Mouse (Mus musculus): ENCODE measurements at regions not wholly inside any gene's neighbourhood (a gene's known extent, or its start where the extent isn't known, plus 50 kb on each side); places are given as distances from the start of the nearest gene placed in this dataset.

DNA sequence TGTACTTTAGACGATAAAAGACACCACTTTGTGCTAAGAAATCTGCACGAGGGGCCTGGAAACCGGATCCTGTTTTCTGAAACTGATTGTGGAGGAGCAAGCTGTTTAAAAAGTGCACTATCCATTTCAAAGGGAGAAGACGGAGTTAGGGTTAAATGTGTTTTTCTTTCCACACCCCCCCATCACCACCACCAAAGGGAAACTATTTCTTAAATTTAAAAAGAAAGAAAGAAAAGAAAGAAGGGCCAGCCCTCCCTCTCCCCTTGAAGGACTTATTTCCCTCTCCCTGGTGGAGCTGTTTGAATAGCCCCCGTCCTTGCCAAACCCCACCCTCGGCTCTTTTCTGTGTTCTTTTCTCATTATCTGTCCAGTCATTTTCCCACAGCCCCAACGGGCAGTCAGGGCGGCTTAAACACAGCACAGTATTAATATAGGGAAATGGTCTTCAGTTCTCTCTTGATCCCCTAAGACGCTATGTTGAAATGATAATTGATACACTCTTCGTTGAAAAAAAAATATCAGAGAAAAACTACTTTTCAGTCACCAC lies 409.7 kb downstream of the Zfp536 start:
- no peak overlapping the region for H3K27ac ChIP-seq (ENCODE audit: low read depth, low read length)
- peaks cover 2% of the 10 kb centered on the region; the same call in 1 of the 2 replicates for H3K27me3 ChIP-seq (replicated peaks; ENCODE audit: control insufficient read depth, insufficient read depth, low read length)
- DNase-seq (ENCODE audit: low spot score): no peak
- ATAC-seq (replicated peaks; ENCODE audit: low FRiP score): no peak
- 46% methylated on average over 10 of the region's 10 CpGs for WGBS
- no peaks in the 10 kb centered on the region for H3K4me1 ChIP-seq (replicated peaks; ENCODE audit: control insufficient read depth, insufficient read depth, low read length)
- H3K36me3 ChIP-seq (ENCODE audit: control insufficient read depth, insufficient read depth, low read length): no peaks in the 10 kb centered on the region
- H3K9ac ChIP-seq (ENCODE audit: low read depth, low read length): no peak overlapping the region
- H3K4me2 ChIP-seq: no peak overlapping the region
- no peaks in the 10 kb centered on the region for H3K9me3 ChIP-seq (ENCODE audit: control insufficient read depth, low read length)
- H3K4me3 ChIP-seq (ENCODE audit: low read depth, low read length): no peak overlapping the region

DNA sequence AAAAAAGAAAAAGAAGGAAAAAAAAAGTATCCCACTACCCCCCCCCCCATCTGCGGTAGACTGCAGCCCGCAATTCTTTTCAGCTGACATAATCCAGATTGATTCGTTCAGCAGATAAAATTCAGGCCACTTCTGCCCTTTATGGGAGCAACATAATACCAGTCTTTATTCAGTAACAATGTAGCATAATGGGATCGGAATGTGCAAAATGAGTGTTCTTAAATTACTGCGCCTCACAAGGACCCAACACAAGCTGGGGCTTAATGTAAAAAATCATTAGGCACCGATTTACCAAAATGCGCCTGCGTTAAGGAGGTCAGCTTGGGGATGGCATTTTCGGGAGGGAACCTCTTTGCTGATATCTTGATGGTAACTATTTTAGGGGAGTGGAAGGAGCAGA lies 409.2 kb downstream of the Zfp536 start:
- H3K4me3 ChIP-seq (ENCODE audit: low read depth, low read length): no peak overlapping the region
- no peak overlapping the region for H3K27ac ChIP-seq (ENCODE audit: low read depth, low read length)
- WGBS: 71% methylated on average over 9 of the region's 9 CpGs
- no peaks in the 10 kb centered on the region for H3K36me3 ChIP-seq (ENCODE audit: control insufficient read depth, insufficient read depth, low read length)
- H3K9me3 ChIP-seq (ENCODE audit: control insufficient read depth, low read length): no peaks in the 10 kb centered on the region
- ATAC-seq (replicated peaks; ENCODE audit: low FRiP score) (no peak), DNase-seq (ENCODE audit: low spot score) (no peak)
- H3K4me2 ChIP-seq: no peak overlapping the region
- no peaks in the 10 kb centered on the region for H3K4me1 ChIP-seq (replicated peaks; ENCODE audit: control insufficient read depth, insufficient read depth, low read length)
- no peak overlapping the region for H3K9ac ChIP-seq (ENCODE audit: low read depth, low read length)
- H3K27me3 ChIP-seq (replicated peaks; ENCODE audit: control insufficient read depth, insufficient read depth, low read length): peaks cover 2% of the 10 kb centered on the region; the same call in 1 of the 2 replicates

DNA sequence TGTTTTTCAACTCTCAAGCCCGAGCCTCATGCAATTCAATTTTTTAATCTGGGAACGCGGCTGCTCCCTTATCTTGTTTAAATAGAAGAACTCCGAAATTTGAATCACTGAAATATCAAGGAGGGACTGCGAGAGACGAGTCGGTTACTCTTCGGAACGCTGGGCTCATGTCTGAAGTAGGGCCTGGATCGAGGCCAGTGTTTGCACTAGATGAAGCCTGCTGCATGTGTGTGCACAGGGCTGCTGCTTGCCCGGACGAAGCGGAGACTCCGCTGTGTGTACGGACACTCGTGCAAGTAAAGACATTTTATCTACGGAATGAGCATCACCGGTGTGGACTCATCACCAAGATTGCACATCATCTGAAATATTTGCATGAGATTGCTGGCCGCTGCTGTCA lies 407.4 kb downstream of the Zfp536 start:
- no peak overlapping the region for H3K4me2 ChIP-seq
- no peak for ATAC-seq (replicated peaks; ENCODE audit: low FRiP score)
- no peak overlapping the region for H3K27ac ChIP-seq (ENCODE audit: low read depth, low read length)
- no peaks in the 10 kb centered on the region for H3K36me3 ChIP-seq (ENCODE audit: control insufficient read depth, insufficient read depth, low read length)
- peaks cover under 1% of the 10 kb centered on the region; the same call in 1 of the 2 replicates for H3K27me3 ChIP-seq (replicated peaks; ENCODE audit: control insufficient read depth, insufficient read depth, low read length)
- no peak for DNase-seq (ENCODE audit: low spot score)
- no peak overlapping the region for H3K4me3 ChIP-seq (ENCODE audit: low read depth, low read length)
- 76% methylated on average over 19 of the region's 19 CpGs for WGBS
- no peak overlapping the region for H3K9ac ChIP-seq (ENCODE audit: low read depth, low read length)
- H3K9me3 ChIP-seq (ENCODE audit: control insufficient read depth, low read length): no peaks in the 10 kb centered on the region
- no peaks in the 10 kb centered on the region for H3K4me1 ChIP-seq (replicated peaks; ENCODE audit: control insufficient read depth, insufficient read depth, low read length)

DNA sequence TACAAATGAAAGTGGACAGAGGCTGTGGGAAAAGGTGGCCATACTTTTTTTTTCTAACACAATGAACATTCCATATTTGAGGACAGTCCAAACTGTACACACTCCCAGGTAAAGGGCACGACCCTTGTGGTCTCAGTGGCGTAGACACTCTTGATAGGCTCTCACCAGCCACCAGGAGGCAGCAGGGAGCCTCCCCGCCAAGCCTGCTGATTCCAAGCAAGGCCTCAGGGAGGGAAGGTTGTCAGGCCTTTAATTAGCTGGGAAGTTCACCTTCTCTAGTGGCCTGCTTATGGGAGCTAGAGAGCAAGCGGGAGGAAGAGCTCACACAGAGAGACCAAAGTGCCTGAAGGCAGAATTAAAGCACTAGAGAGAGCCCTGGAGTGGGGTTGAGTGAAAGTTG lies 403.7 kb downstream of the Zfp536 start:
- no peak overlapping the region for H3K27ac ChIP-seq (ENCODE audit: low read depth, low read length)
- no peak overlapping the region for H3K9ac ChIP-seq (ENCODE audit: low read depth, low read length)
- no peaks in the 10 kb centered on the region for H3K36me3 ChIP-seq (ENCODE audit: control insufficient read depth, insufficient read depth, low read length)
- H3K4me2 ChIP-seq: no peak overlapping the region
- WGBS: 47% methylated on average over 4 of the region's 4 CpGs
- no peaks in the 10 kb centered on the region for H3K9me3 ChIP-seq (ENCODE audit: control insufficient read depth, low read length)
- no peak for ATAC-seq (replicated peaks; ENCODE audit: low FRiP score)
- H3K4me1 ChIP-seq (replicated peaks; ENCODE audit: control insufficient read depth, insufficient read depth, low read length): no peaks in the 10 kb centered on the region
- H3K27me3 ChIP-seq (replicated peaks; ENCODE audit: control insufficient read depth, insufficient read depth, low read length): no peaks in the 10 kb centered on the region
- H3K4me3 ChIP-seq (ENCODE audit: low read depth, low read length): no peak overlapping the region
- no peak for DNase-seq (ENCODE audit: low spot score)

DNA sequence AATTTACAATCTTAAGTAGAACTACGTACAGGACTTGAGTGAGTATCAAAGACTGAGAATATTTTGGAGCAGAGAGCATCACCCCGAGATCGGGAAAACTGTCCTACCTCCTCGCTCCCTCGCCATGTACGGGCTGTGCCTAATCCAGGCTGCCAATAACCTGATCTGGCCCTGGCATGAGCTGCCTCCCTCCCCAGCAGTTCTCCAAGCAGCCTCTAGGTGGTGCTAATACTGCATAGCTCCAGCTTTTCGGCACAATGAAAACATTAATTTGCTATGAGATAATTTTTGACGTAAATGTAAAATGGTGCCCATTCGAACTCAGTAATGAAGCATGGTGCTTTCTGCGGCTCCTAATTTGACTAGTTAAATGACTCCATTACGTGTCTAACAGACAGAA lies 399.6 kb downstream of the Zfp536 start:
- no peak overlapping the region for H3K4me3 ChIP-seq (ENCODE audit: low read depth, low read length)
- no peaks in the 10 kb centered on the region for H3K27me3 ChIP-seq (replicated peaks; ENCODE audit: control insufficient read depth, insufficient read depth, low read length)
- peak; percentile 60 for DNase-seq (ENCODE audit: low spot score)
- no peaks in the 10 kb centered on the region for H3K36me3 ChIP-seq (ENCODE audit: control insufficient read depth, insufficient read depth, low read length)
- H3K27ac ChIP-seq (ENCODE audit: low read depth, low read length): no peak overlapping the region
- ATAC-seq (replicated peaks; ENCODE audit: low FRiP score): no peak
- H3K9ac ChIP-seq (ENCODE audit: low read depth, low read length): no peak overlapping the region
- H3K9me3 ChIP-seq (ENCODE audit: control insufficient read depth, low read length): no peaks in the 10 kb centered on the region
- WGBS: 16% methylated on average over 11 of the region's 11 CpGs
- no peak overlapping the region for H3K4me2 ChIP-seq
- no peaks in the 10 kb centered on the region for H3K4me1 ChIP-seq (replicated peaks; ENCODE audit: control insufficient read depth, insufficient read depth, low read length)

DNA sequence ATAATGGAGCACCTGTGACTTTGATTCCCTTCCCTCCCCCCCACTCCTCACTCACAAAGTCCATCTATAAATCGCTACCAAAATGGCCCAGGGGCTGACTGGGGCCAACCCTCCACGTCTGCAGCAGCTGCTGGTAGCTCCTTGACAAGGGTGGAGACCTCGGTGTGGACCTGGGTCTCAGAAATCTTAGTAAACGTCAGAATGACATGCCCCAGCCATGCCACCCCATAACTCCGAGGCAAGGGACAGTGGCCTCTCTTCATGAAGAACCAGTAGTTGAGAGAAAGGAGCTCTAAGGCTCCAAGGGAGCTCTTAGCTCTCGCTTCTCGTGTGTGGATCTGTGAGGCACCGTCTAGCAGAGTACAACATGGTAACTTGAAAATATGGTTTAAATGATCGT lies 398.4 kb downstream of the Zfp536 start:
- no peaks in the 10 kb centered on the region for H3K4me1 ChIP-seq (replicated peaks; ENCODE audit: control insufficient read depth, insufficient read depth, low read length)
- no peak for DNase-seq (ENCODE audit: low spot score)
- no peaks in the 10 kb centered on the region for H3K36me3 ChIP-seq (ENCODE audit: control insufficient read depth, insufficient read depth, low read length)
- 72% methylated on average over 9 of the region's 9 CpGs for WGBS
- no peak overlapping the region for H3K27ac ChIP-seq (ENCODE audit: low read depth, low read length)
- no peaks in the 10 kb centered on the region for H3K9me3 ChIP-seq (ENCODE audit: control insufficient read depth, low read length)
- H3K4me3 ChIP-seq (ENCODE audit: low read depth, low read length): no peak overlapping the region
- no peak for ATAC-seq (replicated peaks; ENCODE audit: low FRiP score)
- H3K9ac ChIP-seq (ENCODE audit: low read depth, low read length): no peak overlapping the region
- no peaks in the 10 kb centered on the region for H3K27me3 ChIP-seq (replicated peaks; ENCODE audit: control insufficient read depth, insufficient read depth, low read length)
- H3K4me2 ChIP-seq: no peak overlapping the region

DNA sequence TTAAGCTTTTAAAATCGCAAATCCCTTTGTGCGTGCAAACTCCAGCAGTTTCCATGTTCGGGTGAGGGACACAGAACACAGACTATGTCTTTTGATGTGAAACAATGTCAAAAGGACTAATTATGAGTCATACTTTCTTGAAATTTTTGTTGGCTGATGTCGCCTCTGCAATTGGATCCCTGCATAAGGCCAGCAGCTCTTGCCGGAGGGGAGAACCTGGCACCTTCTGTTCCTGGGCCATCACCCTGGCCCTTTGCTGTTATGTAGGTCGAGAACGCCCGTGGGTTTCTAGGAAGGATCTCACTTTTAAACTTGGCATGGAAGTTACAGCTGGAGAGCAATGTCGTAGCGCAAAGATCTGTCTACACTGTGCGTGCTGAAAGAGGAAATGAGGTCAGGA lies 397.9 kb downstream of the Zfp536 start:
- H3K4me2 ChIP-seq: no peak overlapping the region
- DNase-seq (ENCODE audit: low spot score): no peak

DNA sequence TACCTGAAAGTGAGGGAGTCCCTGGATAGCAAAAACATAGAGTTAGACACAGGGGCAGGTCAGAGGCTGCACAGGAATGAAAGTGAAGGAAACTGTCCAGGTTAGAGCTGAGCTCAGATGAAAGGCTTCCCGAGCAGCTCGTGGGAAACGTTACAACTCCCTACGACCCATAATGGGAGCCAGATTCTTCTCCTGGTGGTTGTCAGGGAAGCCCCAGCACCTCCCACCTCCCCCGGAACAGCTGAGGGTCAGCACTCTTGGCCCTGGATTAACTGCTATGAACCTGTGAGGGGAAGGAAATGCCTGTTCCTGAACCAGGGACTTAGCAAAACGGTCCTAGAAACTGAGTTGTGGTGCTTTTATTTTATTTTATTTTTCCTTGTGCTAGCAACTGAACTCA lies 397.2 kb downstream of the Zfp536 start:
- Histone ChIP-seq H3K9me3 (ENCODE audit: control insufficient read depth, low read length) (no peaks in the 10 kb centered on the region), H3K27ac (ENCODE audit: low read depth, low read length) (no peak overlapping the region), H3K4me2 (no peak overlapping the region), H3K27me3 (replicated peaks; ENCODE audit: control insufficient read depth, insufficient read depth, low read length) (no peaks in the 10 kb centered on the region), H3K4me1 (replicated peaks; ENCODE audit: control insufficient read depth, insufficient read depth, low read length) (no peaks in the 10 kb centered on the region), H3K36me3 (ENCODE audit: control insufficient read depth, insufficient read depth, low read length) (no peaks in the 10 kb centered on the region), H3K4me3 (ENCODE audit: low read depth, low read length) (no peak overlapping the region), H3K9ac (ENCODE audit: low read depth, low read length) (no peak overlapping the region)
- ATAC-seq (replicated peaks; ENCODE audit: low FRiP score) (no peak), DNase-seq (ENCODE audit: low spot score) (no peak)
- WGBS: 26% methylated on average over 6 of the region's 6 CpGs

More for the DNA sequence above, 397.9 kb downstream of the Zfp536 start:
- Histone ChIP-seq H3K9ac (ENCODE audit: low read depth, low read length) (no peak overlapping the region), H3K36me3 (ENCODE audit: control insufficient read depth, insufficient read depth, low read length) (no peaks in the 10 kb centered on the region), H3K27ac (ENCODE audit: low read depth, low read length) (no peak overlapping the region), H3K27me3 (replicated peaks; ENCODE audit: control insufficient read depth, insufficient read depth, low read length) (no peaks in the 10 kb centered on the region), H3K4me1 (replicated peaks; ENCODE audit: control insufficient read depth, insufficient read depth, low read length) (no peaks in the 10 kb centered on the region), H3K9me3 (ENCODE audit: control insufficient read depth, low read length) (no peaks in the 10 kb centered on the region), H3K4me3 (ENCODE audit: low read depth, low read length) (no peak overlapping the region)
- no peak for ATAC-seq (replicated peaks; ENCODE audit: low FRiP score)
- 64% methylated on average over 11 of the region's 11 CpGs for WGBS

DNA sequence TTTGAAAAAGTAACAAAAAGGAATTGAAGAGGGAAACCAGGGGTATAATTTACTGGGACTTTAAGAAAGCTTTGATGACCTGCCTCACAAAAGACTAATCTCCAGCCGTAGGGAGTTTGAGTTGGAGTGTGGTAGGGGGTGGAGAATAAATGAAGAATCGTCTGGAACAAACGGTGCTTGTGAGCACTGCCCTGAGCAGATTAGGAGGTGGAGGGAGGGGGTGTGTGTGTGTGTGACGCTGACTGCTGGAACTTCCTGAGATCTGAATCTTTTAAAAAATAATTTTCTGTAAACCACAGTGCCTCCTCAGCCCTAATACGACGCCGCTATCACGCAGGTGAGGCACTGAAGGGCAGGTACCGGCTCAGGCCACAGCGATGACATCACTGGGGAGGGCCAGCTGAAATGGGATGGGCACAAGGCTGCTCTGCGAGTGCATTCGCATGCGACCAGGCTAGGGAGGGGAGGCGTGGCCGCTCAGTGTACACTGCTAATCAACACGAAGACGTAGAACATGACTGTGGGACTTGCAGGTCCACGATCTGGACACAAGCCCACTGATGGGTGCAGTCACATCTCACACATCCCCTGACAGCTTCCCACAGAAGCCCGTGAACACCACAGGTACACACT lies 395.4 kb downstream of the Zfp536 start:
- Histone ChIP-seq H3K36me3 (ENCODE audit: control insufficient read depth, insufficient read depth, low read length) (no peaks in the 10 kb centered on the region), H3K9ac (ENCODE audit: low read depth, low read length) (no peak overlapping the region), H3K27ac (ENCODE audit: low read depth, low read length) (no peak overlapping the region), H3K4me1 (replicated peaks; ENCODE audit: control insufficient read depth, insufficient read depth, low read length) (no peaks in the 10 kb centered on the region), H3K27me3 (replicated peaks; ENCODE audit: control insufficient read depth, insufficient read depth, low read length) (no peaks in the 10 kb centered on the region), H3K4me2 (no peak overlapping the region), H3K9me3 (ENCODE audit: control insufficient read depth, low read length) (no peaks in the 10 kb centered on the region), H3K4me3 (ENCODE audit: low read depth, low read length) (no peak overlapping the region)
- no peak for DNase-seq (ENCODE audit: low spot score)
- 43% methylated on average over 19 of the region's 19 CpGs for WGBS
- ATAC-seq (replicated peaks; ENCODE audit: low FRiP score): no peak

Measured in liver, embryonic 11.5 days (tissue).